Mouse (Mus musculus): ENCODE measurements around the gene Ap5z1.

Ap5z1 gene

DNA sequence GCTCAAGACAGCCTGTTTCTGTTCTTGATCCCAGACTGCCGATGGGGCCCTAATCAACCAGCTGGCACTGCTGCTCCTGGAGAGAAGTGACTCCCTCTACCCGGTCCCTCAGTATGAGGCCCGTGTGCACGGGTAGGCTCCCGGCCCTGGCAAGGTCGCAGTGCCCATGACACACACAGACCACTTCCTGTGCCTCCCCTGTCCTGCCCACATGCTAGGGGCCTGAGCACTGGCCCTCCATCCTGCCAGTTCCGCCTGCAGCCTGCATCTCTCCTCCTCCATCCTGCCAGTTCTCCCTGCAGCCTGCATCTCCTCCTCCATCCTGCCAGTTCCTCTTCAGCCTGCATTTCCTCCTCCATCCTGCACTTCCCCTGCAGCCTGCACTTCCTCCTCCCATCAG is 11.9 kb downstream of the Ap5z1 start:
- DNase-seq (ENCODE audit: low read depth), result peak; percentile 77

DNA sequence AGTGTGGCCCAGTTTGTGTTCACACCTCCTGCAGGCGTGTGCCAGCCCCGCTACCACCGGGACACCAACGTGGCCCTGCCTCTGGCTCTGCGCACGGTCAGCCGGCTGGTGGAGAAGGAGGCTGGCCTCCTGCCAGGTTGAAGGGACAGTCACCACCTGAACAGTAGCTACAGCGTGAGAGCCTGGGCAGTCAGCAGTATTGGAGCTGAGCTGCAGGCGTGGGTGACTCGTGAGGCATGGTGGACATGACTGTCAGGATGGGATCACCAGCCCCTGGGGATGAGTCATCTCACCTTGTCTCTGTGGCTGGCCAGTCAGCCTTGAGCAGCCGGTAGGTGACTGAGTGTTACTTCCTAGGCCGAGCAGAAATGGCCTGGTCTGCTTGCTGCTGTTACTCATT is 13.6 kb downstream of the Ap5z1 start:
- DNase-seq (ENCODE audit: low read depth), result peak; percentile 80

DNA sequence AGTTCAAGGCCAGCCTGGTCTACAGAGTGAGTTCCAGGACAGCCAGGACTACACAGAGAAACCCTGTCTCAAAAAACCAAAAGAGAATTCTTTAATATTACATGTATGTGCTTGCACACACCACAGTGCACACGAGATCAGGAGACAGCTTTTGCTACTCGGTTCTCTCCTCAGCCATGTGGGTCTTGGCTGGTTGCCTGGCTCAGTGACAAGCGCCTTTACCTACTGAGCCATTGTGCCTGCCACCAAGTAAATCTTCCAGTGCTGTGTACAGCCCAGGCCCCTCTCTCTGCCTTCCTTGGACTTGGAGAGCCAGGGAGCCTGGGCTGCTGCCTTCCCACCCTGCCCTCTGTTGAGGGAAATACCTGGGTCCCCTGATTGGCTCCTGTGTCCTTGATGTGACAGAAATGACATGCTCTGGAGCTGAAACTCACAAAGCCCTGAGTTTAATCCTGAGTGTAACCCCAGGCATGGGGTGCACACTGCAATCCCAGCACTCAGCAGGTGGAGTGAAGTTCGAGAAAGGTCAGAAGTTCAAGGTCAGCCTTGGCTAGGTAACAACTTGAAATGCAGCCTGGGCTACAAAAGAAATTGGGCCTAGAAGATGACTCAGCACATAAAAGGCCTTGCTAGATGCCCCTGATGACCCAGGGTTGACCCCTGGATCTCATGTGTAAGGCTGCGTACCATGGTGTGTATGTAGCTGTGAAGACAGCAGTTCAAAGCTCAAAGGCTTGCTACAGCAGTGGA is 14.3 kb downstream of the Ap5z1 start:
- DNase-seq (ENCODE audit: low read depth), result peak; percentile 33

- DNase-seq (ENCODE audit: low read depth), result peak; percentile 75
These were observed 15.2 kb downstream of the Ap5z1 start for GRCm38 (mm10) chr5:142478829-142479435.

GRCm38 (mm10) chr5:142482512-142482911 is 18.8 kb downstream of the Ap5z1 start:
- DNase-seq (ENCODE audit: low read depth), result peak; percentile 65

DNA sequence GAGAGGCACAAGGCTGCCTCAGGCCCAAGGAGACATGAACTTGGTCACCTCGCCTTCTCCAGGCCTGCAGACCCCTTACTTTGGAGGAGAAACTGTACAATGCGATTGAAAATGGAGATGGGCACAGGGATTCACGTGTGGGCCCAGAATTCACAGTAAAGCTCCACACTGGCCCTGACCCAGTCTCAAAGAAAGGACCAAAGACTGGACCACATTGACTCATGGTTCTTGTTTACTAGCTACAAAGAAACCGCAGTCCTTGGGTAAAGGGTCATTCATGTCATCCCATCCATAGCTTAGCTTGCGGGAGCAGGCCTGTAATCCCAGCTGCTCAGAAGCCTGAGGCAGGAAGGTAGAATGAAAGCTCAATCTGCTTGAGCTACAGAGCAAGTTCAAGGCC is 19.8 kb downstream of the Ap5z1 start:
- no peak for DNase-seq (ENCODE audit: low read depth)

DNA sequence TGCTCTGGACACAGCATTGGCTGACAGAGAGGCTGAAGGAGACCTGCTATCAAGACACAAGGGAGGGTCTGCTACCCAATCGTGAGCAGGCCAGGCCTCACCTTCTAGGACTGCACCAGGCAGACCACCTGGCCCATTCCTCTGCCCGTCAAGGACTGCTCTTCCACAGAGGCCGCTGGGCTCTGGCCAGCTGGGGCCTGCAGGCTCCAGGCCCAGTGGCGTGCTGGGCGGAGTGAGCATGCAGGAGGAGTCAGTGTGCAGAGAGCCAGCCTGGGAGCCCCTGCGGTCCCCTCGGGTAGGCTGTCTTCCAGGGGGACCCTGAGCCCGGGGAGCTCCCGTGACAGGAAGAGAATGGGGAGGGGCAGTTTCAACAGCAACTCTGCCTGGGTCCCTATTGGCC is 22.9 kb downstream of the Ap5z1 start:
- no peak for DNase-seq (ENCODE audit: low read depth)

GRCm38 (mm10) chr5:142489955-142490707 is 26.4 kb downstream of the Ap5z1 start:
- DNase-seq (ENCODE audit: low read depth), result no peak

GRCm38 (mm10) chr5:142493307-142493706 is 29.6 kb downstream of the Ap5z1 start:
- peak; percentile 28 for DNase-seq (ENCODE audit: low read depth)

GRCm38 (mm10) chr5:142495321-142496096 is 31.8 kb downstream of the Ap5z1 start:
- no peak for DNase-seq (ENCODE audit: low read depth)

DNA sequence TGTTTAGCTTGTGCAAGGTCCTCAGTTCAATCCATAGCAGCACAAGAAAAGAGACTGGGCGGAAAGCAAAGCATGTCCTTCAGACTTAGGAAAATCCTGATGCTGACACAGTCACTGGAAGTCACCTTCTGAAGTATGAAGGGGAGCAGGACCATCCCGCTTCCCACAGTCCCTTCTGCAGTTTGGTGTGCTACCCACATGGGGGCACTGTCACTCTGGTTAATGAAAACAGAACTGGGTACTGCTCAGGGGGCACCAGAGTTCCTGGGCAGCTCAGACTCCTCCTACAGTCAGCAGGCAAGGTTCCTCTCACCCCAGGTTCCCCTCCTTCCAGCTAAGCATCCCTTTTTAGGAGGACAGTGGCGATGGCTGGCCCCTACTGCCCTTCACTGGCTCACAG is 35.2 kb downstream of the Ap5z1 start:
- DNase-seq (ENCODE audit: low read depth), result peak; percentile 28

GRCm38 (mm10) chr5:142500918-142501317 is 37.2 kb downstream of the Ap5z1 start:
- no peak for DNase-seq (ENCODE audit: low read depth)

DNA sequence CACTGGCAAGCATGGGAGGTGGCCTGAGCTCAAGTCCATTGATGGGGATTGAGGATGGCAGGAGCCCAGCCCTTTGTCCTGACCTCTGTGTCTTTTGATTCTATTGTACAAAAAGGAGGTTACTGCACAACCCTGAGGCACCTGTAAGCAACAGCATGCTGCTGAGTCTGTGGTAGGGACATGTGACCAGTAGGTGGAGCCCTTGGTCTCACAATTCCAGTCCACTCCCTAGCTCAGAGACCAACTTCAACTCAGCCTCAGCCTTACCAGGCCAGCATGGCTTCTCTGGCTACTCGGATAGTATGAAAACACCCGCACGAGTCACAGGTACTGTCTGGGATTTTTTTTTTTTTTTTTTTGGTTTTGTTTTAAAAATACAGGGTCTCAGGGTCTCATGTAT is 38.7 kb downstream of the Ap5z1 start:
- peak; percentile 89 for DNase-seq (ENCODE audit: low read depth)

GRCm38 (mm10) chr5:142504175-142504574 is 40.4 kb downstream of the Ap5z1 start:
- DNase-seq (ENCODE audit: low read depth), result no peak

- DNase-seq (ENCODE audit: low read depth), result peak; percentile 39
These were observed 42.1 kb downstream of the Ap5z1 start for GRCm38 (mm10) chr5:142505695-142506423.

GRCm38 (mm10) chr5:142509141-142510060 is 45.7 kb downstream of the Ap5z1 start:
- DNase-seq (ENCODE audit: low read depth), result no peak

- no peak for DNase-seq (ENCODE audit: low read depth)
These were observed 46.3 kb downstream of the Ap5z1 start for GRCm38 (mm10) chr5:142510061-142510414.

DNA sequence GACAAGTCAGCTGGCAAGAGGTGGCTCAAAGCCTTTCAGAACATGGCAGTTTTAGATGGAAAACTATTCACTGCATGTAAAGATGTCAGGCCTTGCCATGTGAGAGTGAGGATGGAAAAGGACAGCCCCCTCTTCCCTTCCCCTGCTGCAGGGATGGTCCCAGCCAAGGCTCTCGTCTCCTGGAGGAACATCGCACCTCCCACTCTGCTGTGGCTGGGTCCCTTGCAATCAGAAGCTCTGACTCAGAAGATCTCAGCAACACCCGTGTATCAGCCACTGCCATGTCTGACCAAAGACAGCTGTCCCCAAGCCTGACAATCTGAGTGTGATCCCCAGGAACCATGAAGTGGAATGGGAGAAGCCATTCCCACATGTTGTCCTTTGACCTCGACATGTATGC is 48.4 kb downstream of the Ap5z1 start:
- DNase-seq (ENCODE audit: low read depth), result no peak

DNA sequence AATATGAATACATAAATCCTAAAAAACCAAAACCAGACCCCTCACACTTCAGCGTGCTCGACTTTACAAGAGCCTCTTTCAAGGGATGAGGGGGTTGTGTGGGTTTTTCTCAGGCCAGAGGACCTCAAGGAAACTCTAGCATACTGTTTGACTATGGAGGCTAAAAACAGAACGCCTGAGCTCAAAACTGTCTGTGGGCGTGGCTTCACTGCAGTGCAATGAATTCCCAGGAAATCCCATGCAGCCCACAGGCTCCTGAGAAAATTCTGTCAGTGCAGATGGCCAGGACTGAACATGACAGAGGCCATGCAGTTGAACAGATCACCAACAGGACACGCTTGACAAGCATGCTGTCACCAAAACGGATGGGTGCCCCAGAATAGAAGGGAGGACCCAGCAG is 55.2 kb downstream of the Ap5z1 start:
- DNase-seq (ENCODE audit: low read depth), result no peak

DNA sequence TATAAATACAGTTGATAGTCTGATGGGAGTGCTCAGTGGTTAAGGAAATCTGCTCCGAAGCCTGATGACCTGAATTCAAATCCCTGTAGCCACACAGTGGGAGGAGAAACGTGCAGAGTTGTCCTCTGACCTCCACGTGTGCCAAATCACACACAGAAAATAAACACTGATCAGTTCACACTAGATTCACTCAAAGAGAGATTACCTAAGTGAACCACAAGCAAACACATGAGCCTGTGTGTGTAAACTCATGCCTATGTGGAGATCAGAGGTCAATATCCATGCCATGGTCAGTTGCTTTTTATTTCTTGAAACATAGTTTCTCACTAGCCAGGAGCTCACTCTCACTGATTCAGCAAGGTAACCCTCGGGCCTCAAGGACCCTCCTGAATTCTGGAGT is 56.6 kb downstream of the Ap5z1 start:
- DNase-seq (ENCODE audit: low read depth), result no peak

Measured in 416B (cell line).